Mouse (Mus musculus) G1E (cell line): ENCODE data around the gene Rex1bd.
A peak's percentile ranks its signal among the peaks of the same experiment; 100 is the strongest.

ENCODE experiments used
- CTCF ChIP-seq: IDR thresholded peaks from 2 replicates; pipeline ENCODE4 v1.5.1; 2012; ENCODE audit warnings: low read depth, low read length, inconsistent platforms, mixed read lengths
- TAL1 ChIP-seq: conservative IDR thresholded peaks from 2 replicates; pipeline ENCODE4 v1.6.1; 2012; ENCODE audit warnings: low read depth, low read length, inconsistent platforms, mixed read lengths

DNA sequence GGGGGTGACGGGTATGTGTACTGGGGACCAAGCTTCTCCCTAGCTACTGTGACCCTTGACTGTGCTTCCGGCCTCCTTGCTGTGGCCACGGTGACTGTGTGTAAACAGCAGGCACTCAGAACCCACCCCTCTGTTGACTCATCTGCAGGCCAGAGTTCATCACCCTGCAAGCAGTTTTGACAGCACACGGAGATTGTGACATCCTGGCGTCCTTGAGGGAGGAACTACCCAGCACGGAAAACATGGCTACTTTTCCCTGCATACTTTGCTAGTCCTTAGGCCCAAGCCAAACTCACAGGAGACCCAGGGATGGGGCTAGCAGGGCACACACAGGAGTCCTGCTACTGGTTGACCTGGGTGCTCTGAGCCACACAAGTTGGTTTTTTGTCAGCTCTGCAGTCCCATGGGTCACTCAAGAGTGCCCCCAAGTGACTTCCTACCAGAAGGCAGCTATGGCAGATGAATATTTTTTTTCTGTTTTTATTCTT lies 37.7 kb upstream of the Rex1bd start:
- TF ChIP-seq TAL1: no peak
- 0 out of 2 replicates have a peak, but pooled peaks have one; percentile 23 for TF ChIP-seq CTCF
